Mouse (Mus musculus) brain, embryonic 14.5 days (tissue): ENCODE measurements at regions not wholly inside any gene's neighbourhood (a gene's known extent, or its start where the extent isn't known, plus 50 kb on each side); places are given as distances from the start of the nearest gene placed in this dataset.
A peak's percentile ranks its signal among the peaks of the same experiment; 100 is the strongest.

Experiments
- DNase-seq: peaks from one replicate; pipeline ENCODE4 v3.0.0-alpha.2; 2011; ENCODE audit warnings: low read depth
- CTCF ChIP-seq: fragments of 200-500 bp; IDR thresholded peaks from 2 replicates; pipeline ENCODE4 v1.5.1; 2012; ENCODE audit warnings: inconsistent platforms, mild to moderate bottlenecking, moderate library complexity, borderline replicate concordance; ENCODE audit not compliant: insufficient read depth, insufficient read length; ENCODE audit errors: extremely low read depth
- POLR2A ChIP-seq: fragments of 200-500 bp; IDR thresholded peaks from 2 replicates; pipeline ENCODE4 v1.6.1; 2012; ENCODE audit warnings: mild to moderate bottlenecking, inconsistent platforms, borderline replicate concordance; ENCODE audit not compliant: poor library complexity, insufficient read depth, insufficient read length, severe bottlenecking; ENCODE audit errors: extremely low read depth

- TF ChIP-seq CTCF (no peak), POLR2A (no peak)
- DNase-seq, result no peak
These were observed 1121.1 kb upstream of the Lingo2 start for GRCm38 (mm10) chr4:38072663-38073062.

DNA sequence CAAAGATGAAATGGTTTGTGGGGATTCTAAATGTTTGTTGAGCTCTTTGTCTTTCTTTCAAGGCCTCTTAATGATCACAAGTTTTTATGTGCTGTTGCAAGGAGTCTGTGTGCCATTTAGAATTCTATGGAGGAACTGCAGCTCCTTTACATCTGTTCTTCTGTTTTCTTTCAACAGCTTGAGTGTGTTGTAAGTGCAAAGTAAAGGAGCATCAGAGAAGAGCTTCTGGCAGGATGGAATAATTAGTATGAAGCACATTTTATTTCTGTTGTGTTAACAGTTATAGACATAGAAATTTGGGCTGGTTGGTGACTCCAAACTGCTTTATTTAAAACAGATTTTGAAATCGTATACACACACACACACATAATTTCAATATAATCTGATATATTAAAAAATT lies 1079.8 kb upstream of the Lingo2 start:
- peak; percentile 54 for DNase-seq
- TF ChIP-seq POLR2A, result no peak
- no peak for TF ChIP-seq CTCF
